Mouse (Mus musculus) frontal cortex, postnatal 10 days (tissue): ENCODE data around the gene Rpl39l.
"Not testable (repeated sequence)": the region's sequence is repeated elsewhere in the genome, so short reads cannot be mapped to it uniquely, and the experiment has no call there.

Experiments
- DNase-seq, 2 experiments: peaks; one replicate each; pipeline ENCODE4 v3.0.0; 2022; ENCODE audit warnings: low spot score in 2 of 2, mixed read lengths in 1 of 2

Rpl39l gene

DNA sequence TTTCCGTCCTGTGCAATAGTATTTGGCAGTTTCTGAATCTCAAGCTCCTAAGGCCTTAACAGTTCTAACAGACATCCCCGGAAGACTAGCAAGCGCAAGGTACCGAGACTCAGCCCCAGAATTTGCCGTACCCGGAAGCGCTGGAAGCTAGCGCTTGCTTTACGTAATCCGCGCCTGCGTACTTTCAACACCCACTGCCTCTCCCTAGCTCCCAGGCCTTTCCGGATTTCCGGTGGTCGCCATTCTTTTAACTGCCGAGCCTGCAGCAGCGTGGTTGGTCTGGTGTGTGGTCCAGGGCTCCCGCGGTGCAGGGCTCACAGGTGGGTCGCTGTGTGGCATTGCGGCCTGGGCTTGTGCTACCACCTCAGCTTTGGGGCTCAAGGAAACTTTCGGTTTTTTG is at the start of gene Rpl39l:
Rpl39l (plus strand) TSS at position 222 of the 400 bp plus-strand sequence.
- DNase-seq = no peak

GRCm38 (mm10) chr16:10127586-10127985 is 42.4 kb upstream of the Rpl39l start:
- DNase-seq = no peak

DNA sequence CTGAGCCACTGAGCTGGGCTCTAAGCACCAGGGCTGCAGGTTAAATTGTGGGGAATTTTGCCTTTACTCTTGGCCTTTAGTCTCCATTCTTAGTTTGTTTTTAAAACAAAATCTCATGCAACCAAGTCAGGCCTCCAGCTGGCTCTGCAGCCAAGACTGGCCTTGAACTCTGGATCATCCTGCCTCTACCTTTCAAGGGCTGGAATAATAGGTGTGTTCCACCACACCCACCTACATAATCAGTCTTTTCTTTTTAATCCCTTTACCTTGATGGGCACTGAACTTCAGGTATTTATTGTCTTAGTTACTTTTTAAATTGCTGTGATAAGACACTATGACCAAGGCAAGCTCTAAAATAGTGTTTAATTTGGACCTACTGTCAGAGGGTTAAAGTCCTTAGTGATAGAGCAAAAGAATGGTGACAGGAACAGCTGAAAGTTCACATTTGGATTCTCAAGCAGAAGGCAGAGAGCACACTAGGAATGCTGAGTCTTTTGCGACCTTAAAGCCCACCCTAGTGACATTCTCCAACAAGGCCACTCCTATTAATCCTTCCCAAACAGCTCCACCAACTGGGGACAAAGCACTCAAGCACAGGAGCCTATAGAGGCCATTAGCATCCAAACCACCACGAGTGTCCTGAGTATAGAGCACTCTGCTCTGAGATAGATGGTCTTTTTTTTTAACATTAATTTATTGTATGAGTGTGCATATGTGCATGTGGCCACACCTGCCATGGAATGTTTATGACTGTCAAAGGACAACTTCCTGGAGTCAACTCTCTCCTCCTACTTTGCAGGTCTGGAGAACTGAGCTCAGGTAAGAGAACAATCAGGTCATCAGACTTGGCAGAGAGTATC is 40.7 kb upstream of the Rpl39l start:
- DNase-seq = no peak

- no peak for DNase-seq
Observed at GRCm38 (mm10) chr16:10143166-10143565, 26.9 kb upstream of the Rpl39l start.

GRCm38 (mm10) chr16:10147401-10147800 is 22.6 kb upstream of the Rpl39l start:
- no peak for DNase-seq

DNA sequence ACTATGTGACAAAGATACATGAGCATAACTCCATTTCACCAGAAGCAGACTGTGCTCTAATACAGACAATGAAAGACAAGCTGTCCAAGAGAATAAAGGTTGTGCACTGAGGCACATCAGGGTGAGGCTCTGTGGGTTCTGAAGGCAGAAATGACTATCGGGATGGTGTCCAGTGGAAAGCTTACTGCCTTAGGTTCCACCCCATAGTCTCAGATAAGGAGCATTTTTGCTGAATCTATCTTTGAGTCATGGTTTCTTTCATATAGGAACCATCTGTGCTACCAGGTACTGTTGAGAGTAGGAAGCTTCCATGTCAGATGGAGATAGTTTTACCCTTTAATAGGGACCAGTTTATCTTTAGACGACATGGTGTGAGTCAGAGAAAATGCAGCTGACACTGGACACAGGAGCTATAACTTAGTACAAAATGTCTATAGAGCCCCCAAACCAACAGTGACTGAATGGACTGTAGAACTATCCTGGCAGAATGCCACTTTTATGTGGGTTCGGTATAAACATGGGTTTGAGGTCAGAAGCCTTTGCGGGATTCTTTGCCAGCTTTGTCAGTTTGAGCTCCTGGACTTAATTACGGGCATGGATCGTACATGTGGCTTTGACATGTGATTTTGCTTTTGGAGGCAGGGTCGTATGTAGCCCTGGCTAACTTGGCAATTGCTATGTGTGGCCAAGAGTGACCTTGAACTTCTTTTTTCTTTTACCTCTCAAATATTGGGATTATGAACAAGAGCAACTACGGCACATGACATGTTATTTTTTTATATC is 712 bp upstream of the Rpl39l start:
- no peak for DNase-seq

DNA sequence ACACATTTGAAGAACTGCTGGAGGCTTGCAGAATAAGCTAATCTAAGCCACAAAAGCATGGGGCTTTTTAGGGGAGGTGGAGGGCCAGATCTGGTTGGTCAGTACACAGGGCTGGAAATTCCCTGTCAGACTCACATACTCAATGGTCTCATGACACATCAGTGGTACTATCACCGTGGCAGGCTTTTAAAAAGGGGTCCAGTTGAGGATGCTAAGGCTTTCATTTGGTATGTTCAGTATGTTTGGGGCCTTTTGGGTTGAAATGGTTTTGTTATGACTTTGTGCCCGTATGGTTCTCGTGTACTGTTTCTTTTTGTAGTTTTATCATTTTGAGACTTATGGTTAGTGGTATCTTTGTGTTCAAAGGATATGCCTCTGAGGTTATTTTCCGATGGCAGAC is 1.2 kb downstream of the Rpl39l start:
- DNase-seq = no peak

GRCm38 (mm10) chr16:10172179-10172820 is 2.3 kb downstream of the Rpl39l start:
- DNase-seq = no peak

- not testable (repeated sequence) for DNase-seq
Observed at GRCm38 (mm10) chr16:10187461-10187860, 17.4 kb downstream of the Rpl39l start.

DNA sequence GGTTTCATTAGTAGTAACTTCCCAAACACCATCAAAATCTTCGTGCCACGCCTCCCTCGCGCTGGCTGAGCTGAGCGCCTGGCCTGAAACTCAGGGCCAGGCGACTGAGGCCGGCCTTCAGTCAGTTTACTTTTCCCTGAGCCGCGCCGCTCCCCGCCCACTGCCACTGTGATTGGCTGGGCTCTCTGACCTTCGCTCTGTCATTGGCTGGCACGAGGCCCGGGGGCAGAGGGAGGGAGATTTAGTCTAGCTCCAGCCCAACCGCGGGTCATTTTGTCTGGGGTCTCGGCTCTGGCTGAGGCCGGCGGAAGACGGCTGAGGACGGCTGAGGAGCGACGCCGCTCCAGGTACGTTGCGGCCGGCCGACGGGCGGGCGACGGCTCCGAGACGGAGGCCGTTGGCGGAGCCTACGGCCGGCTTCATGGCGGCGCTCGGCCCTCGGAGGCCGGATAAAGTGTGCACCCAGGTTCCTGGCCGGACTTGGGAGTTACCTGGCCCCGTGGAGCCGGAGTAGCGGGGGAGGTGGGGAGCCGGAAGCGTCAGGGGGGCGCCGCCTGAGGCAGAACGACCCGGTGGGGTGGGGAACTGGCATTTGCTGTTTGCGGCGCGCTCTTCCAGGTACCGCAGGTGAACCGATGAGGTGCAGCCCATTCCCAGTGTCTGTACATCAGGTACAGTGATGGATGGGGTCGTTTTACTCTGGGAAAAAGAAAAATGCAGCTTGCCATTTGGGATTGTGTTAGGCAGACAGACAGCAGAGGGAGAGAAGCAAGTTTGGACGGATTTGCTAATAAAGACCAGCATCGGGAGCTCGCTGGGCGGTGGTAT is 22.9 kb downstream of the Rpl39l start, which contains the start of gene Atf7ip2:
Atf7ip2 (plus strand) TSS at position 34 of the 828 bp plus-strand sequence.
- peak; percentile 53 to 77 for DNase-seq

GRCm38 (mm10) chr16:10208777-10209176 is 38.8 kb downstream of the Rpl39l start:
- no peak for DNase-seq

DNA sequence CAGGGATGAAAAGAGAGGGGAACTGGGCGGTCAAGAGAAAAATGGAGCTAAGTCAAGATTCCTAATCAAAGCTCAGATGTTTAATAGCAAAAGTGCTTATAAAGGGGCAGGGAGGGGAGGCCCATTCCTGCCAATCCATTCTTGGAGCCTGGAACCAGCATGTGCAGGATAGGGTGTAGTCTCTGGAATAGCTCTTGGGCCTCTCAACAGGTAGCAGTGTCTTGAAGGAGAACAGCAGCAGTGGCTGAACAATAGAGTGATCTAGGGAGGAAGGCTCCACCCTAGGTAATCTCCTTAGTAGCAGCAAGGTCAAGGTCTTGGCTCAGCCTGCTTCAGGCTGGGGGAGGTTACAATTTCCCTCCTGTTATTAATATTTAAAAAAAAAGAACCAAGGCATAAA is 46.3 kb downstream of the Rpl39l start:
- not testable (repeated sequence) for DNase-seq

GRCm38 (mm10) chr16:10217020-10217419 is 47.0 kb downstream of the Rpl39l start:
- DNase-seq = not testable (repeated sequence)
